Mouse (Mus musculus) ovary, adult 2 months (tissue): ENCODE measurements around the gene Ak8. TPM values are rescaled to one million over a fixed set of nuclear protein-coding genes. Genes with fewer than 3 reads are reported as not detected.

Experiments
- polyA plus RNA-seq: library from polyadenylated mRNA; depleted of rRNA; stranded (reverse); fragments of >200 nt; gene quantifications from 2 replicates; pipeline ENCODE4 v1.2.3, GENCODE M21; 2012; rRNA removed

Ak8 gene
- 3.4 and 4.4 TPM in 2 replicates for polyA plus RNA-seq

DNA sequence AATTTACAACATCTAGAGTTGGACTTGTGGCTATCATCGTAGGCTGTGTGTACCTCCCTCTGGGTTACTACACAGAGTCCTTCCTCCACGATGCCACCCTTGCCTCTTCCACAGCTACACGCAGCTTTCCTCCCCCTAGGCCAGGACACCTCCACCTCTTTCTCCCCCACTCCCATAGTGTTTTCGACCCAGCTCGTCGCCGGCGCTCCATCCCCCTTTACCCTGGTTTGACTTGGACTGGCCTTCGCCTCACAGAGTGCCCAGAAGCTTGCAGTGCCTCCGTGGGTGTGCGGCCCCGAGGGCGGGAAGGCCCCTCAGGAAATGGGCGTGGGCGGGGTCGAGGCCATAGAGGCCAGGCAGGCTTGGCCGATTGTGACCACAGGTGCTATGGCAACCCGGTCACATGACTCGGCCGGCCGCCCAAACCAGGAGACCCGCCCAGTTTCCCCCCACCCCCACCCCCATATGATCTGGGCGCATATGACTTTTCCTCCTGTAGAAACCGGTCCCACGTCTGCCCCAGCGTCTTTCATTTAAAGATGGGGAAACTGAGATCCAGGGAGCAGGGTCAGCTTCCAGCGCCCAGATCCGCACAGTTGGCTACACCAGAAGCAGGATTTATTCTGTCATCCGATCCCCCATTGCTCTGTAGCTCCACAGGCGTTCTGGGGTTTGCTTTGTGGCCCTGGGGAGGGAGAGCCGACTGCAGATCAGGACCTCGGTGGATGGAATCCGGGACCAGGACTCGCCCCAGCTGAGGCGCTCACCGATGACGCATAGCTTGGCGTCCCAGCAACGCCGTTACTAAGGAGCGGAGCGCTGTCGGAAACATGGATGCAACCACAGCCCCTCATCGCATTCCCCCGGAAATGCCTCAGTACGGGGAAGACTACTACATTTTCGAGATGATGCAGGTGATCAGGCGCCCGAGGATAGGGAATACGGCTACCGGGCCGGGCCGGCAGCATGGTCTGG, at the start of gene Ak8, which contains the start of gene Spaca9:
Gene Ak8 (plus strand): TSS at position 804 of the 975 bp plus-strand sequence.
Gene Spaca9 (minus strand): TSS at position 367 of the 975 bp plus-strand sequence.

DNA sequence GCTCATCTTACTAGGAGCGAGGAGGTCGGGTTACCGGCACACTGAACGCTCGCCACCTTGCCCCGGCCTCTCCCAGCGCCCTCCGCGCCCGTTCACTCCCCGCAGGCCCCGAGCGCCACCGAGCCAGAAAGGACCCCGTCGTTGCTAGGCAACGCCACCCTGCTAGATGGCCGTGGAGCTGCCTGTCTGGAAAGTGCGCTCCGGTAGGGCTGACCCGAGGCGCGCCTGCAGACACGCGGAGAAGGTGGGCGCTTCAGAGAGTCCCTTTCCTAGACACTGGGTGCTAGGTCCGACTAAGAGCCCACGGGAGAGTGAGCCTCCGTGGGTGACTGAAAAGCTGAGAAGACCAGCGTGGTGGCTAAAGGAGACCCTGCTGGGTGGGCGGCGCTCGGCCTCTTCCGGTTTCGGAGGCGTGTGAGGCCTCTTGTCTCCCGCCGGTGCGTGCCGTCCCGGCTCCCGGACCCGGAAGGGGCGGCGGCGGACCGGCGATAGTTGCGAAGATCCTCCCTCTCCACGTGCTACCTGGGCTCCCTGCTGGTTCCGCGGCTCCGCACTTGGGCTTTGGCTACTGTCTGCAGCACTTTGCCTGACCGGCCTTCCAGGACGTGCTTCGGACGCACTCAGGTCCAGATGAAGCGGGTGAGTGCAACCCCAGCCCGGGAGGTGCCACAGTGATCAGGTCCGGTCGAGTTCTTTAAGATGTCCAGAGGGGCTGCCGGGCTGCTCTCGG, 140.4 kb downstream of the Ak8 start, which contains the start of the genes Gtf3c4 and Ddx31:
Gene Gtf3c4 (minus strand): TSS at position 139 of the 730 bp plus-strand sequence.
Gene Ddx31 (plus strand): TSS at position 185 of the 730 bp plus-strand sequence.

Other genes with a start within 250 kb of the Ak8 start
- 11.6 and 12.0 TPM in 2 replicates for gene 1700007K13Rik, start 233.8 kb upstream of the Ak8 start, polyA plus RNA-seq
- 39.8 and 60.6 TPM in 2 replicates for gene Mrps2, start 232.1 kb upstream of the Ak8 start, polyA plus RNA-seq
- 7.7 and 7.9 TPM in 2 replicates for gene Gbgt1, start 203.3 kb upstream of the Ak8 start, polyA plus RNA-seq
- 0.71 TPM in 1 of 2 replicates, not detected in the other for gene Gm10134, start 194.1 kb upstream of the Ak8 start, polyA plus RNA-seq
- 94.0 and 104 TPM in 2 replicates for gene Ralgds, start 187.0 kb upstream of the Ak8 start, polyA plus RNA-seq
- gene Cel, start 136.8 kb upstream of the Ak8 start, polyA plus RNA-seq = 0.20 and 0.68 TPM in 2 replicates
- gene Gtf3c5, start 116.4 kb upstream of the Ak8 start, polyA plus RNA-seq = 30.9 and 33.1 TPM in 2 replicates
- gene Gfi1b, start 78.2 kb upstream of the Ak8 start, polyA plus RNA-seq = 0.24 and 0.32 TPM in 2 replicates
- 16.2 and 17.2 TPM in 2 replicates for gene Tsc1, start 58.9 kb upstream of the Ak8 start, polyA plus RNA-seq
- 13.2 and 14.0 TPM in 2 replicates for gene Spaca9, start 437 bp upstream of the Ak8 start, polyA plus RNA-seq
- 17.3 and 20.1 TPM in 2 replicates for gene Gtf3c4, start 140.2 kb downstream of the Ak8 start, polyA plus RNA-seq
- 4.6 and 6.3 TPM in 2 replicates for gene Ddx31, start 140.2 kb downstream of the Ak8 start, polyA plus RNA-seq
- 0.96 and 1.3 TPM in 2 replicates for gene Barhl1, start 216.5 kb downstream of the Ak8 start, polyA plus RNA-seq